Mouse (Mus musculus) B cell, adult 2 months (primary cell): ENCODE measurements around the gene Zfp101.
A peak's percentile ranks its signal among the peaks of the same experiment; 100 is the strongest.

Experiments
- DNase-seq, 2 experiments: peaks; one replicate each; pipeline ENCODE4 v3.0.0; 2022

The Zfp101 gene

DNA sequence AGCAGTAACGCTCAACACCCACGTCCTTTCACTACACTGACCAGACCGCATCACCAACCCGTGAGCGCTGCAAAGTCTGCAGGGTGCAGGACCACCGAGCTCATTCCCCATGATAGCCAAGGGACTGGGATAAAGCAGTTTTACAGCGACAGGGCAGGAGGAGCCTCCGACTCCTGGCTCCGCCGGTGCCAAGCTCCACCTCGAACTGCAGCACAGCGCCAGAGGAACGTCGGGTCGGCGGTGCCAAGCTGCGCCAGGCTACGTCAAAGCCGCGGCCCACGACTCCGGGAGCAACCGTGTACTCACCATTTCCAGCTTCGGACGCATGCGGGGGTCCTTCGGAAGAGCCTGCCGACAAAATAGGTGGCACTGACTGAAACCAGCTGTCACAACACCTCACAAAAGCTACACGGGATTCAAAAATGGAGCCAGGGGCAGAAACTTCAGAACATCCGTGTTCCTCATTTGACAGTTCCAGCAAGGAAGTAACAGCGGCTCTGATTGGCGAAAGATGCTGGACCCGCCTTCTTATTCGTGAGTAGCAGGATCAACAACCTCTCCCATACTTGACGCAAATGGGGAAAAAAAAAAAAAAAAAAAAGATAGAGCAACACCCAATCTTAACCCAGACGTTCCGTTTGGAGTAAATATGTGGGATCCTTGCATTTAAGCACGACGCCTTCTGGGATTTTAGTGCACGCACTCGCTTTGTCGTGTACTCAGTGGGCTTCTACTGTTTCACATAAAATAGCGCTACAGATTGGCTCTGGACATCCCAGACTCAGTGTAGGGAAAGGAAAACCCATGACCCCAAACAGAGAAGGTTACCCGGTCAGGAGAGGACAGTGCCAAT lies at the start of gene Zfp101:
Zfp101 (minus strand) TSS at position 460 of the 853 bp plus-strand sequence.
- peak; percentile 85 to 90 for DNase-seq

DNA sequence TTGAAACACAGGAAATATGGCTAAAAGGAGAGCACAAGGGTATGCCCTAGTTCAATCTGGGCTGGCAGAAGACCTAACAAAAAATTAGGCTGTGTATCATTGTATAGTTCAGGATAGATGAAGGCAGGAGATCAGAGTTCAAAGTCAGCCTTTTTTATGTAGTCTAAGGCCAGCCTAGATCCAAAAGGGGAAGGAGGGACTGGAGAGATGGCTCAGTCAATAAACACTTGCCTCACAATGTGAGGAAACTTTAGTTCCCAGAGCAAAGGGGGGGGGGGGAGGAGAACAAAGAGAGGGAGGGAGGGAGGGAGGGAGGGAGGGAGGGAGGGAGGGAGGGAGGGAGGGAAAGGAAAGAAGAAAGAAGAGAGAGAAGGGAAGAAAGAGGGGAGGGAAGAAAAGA lies 46.7 kb upstream of the Zfp101 start:
- DNase-seq, result no peak

DNA sequence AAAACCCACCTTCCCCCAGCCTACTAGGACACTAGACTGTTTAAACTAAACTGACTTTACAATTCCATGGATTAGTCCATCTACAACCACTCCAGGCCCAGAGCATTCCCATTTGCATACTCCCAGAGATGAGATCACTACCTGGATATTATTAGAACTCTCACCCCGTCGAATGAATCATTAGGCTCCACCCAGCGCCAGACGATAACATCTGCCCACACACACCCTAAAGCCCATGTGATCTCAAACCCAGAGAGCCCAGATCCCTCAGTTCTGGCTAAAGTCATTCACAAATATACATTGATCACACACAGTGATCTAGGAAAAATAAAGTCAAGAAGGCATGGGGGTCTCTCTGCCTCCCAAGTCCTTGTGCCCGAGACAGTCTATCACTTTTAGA lies 45.5 kb upstream of the Zfp101 start:
- no peak for DNase-seq

DNA sequence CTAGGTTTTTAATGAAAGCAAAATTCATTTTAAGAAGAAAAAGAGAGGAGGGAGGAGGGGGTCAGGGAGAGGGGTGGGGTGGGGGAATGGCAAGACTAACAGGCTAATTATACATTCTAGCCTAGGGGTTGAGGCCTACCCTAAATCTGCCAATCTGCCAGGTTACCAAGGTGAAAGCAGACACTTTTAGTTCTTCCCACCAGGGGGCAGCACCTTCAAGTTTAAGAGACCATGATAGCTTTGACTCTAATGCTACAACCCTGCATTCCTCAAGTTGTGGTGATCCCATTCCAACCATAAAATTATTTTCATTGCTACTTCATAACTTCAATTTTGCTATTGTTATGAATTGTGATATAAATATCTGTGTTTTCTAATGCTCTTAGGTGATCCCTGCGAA lies 44.7 kb upstream of the Zfp101 start:
- peak; percentile 87 to 88 for DNase-seq

DNA sequence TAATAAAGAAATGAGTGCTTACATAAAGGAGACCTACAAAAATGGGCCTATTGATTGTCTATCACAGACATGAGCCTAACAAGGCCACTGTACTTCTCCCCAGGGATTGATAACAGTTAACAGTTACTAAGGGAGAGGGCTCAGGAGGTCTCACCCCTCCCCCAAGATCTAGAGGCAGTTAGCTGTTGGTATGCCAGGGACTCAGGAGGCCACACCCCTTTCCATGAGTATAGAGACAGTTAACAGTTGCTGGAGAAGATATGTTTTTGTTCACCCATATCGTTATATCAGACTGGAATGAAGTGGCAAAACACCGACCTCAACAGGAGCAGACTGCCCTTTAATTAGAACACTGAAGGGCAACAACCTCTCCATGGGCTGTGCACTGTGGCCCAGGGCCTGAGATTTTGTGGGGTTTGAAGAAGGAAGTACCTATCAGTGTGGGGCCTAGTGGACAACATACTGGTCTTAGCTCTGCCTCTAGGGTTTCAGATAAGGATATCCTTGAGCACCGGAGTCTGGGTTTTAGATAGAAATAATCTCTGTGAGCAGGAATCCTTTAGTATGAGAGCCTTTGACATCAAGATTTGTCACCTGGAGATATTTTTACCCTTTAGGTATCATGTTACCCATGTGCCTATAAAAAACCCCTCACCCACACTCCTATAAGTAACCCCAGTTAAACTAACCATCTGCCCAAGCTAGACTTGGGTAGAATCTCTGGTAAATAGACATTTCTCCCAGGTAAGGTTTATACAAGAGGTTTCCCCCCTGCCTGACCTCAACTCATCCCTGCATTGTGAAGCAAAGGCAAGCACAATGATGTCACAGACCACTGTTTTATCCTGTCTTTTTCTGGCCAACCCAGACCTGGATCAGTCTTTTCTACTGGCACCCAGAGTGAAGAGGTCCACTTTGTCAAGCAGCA lies 37.8 kb upstream of the Zfp101 start, which contains the start of gene Actl9:
Actl9 (plus strand) TSS at position 878 of the 928 bp plus-strand sequence.
- DNase-seq, result no peak

DNA sequence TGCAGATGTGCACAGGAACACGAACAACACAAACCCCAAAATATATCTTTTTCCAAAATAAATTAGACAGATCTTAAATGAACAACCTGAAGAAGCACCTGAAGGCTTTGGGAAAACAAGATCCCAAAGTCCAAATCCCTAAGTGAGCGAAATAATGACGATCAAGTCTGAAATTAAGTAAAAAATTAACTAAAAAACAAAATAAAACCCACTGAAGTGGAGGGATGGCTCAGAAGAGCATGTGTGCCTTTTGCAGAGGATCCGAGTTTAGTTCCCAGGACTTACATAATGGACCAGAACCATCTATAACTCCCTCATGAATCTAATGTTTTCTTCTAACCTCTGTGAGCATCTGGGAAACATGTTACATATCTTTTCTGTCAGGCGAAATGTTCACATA lies 2.2 kb downstream of the Zfp101 start:
- no peak for DNase-seq

DNA sequence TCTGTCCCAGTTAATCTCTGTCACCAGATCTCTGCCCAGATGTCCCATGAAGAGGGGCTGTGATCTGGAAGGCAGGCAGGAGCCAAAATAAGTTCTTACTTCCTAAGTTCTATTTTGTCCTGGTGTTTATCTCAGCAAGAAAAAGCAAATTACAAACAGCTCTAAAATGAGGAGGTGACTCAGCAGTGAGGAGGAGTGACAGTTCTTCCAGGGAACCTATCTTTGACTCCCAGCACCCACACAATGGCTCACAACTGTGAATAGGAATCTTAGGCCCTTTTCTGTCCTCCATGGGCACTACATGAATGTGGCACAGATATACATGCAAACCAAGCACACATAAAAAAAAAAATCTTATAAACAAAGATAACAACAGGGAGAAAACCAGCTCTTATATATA lies 8.7 kb downstream of the Zfp101 start:
- DNase-seq, result no peak

DNA sequence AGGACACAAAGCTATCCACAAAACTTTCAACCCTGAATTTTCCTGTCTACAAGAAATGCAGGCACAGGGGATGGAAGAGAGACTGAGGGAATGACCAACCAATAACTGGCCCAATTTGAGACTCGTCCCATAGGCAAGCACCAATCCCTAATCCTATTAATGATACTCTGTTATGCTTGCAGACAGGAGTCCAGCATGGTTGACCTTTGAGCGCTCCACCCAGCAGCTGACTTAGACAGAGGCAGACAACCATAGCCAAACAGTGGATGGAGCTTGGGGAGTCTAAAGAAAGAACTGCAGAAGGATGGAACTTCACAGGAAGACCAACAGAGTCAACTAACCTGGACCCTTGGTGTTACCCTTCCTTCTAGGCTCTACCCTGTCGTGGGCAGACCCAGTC lies 21.6 kb downstream of the Zfp101 start:
- DNase-seq, result no peak

DNA sequence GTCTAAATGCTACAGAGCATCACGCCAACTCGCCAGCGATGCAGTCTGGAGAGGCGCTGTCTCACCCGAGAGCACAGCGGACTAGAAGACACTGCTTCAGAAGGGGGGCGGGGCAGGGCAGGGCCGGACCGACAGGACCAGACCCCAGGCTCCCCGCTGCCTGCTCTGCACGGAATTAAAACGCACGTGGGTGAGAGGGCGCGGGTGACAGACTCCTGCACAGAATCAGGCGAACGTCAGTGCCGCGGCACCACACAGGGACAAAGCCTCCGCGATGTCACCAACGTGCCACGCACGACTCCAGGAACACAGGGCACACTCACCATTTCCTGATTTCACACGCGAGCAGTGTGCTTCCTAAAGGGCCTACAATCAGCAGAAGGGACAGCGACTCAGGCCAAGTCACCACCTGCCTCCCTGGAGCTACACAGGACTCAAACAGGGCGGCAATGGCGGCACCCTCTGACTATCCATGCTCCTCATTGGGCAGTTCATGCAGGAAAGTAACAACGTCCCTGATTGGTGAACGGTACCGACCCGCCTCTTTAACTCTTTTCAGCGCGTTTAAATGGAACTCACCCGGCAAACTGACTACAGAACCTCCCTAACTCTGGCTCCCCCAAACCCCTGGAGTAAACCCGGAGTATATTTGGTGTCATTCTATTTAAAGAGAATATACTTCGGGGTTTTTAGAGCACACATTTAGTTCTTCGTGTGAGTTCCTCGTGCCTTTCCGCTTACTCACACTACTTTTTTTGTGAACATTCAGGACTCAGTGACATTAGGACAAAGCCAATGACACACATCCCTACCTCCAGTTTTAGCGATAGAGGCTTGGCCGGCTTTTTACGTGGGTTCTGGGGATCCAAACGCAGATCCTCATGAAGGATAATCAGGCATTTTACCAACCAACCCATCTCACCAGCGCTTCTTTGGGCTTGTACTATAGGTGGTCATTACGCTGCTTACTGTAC lies 35.7 kb downstream of the Zfp101 start, which contains the start of gene Zfp81:
Zfp81 (minus strand) TSS at position 468 of the 974 bp plus-strand sequence.
- peak; percentile 86 to 89 for DNase-seq

DNA sequence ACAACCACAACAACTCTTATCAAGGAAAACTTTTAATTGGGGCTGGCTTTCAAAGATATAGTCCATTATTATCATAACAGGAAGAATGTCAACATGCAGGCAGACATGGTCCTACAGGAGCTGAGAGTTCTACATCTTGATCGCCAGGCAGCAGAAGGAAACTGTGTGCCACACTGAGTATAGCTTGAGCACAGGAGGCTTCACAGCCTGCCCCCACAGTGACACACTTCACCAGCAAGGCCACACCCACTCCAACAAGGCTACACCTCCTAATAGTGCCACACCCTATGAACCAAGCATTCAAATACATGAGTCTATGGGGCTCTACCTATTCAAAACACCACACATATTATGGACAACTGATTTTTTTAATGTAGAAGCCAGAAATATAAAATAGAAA lies 41.5 kb downstream of the Zfp101 start:
- DNase-seq, result no peak
